Mouse (Mus musculus) midbrain, embryonic 12.5 days (tissue): ENCODE results near the gene Mthfr. TPM values are rescaled to one million over a fixed set of nuclear protein-coding genes. Genes with fewer than 3 reads are reported as not detected.

Source experiments
- ATAC-seq: fragments of 200-750 bp; cut with Nextera tagmentation; 2 replicates; pipeline ENCODE4 v1.8.0; 2017; ENCODE audit warnings: low read depth, moderate TSS enrichment, moderate library complexity; ENCODE audit not compliant: low FRiP score
- H3K27ac ChIP-seq: fragments of 300-500 bp; sonication (generic); replicated peaks from 2 replicates; pipeline ENCODE4 v1.5.1; 2016; ENCODE audit warnings: mild to moderate bottlenecking
- H3K27me3 ChIP-seq: fragments of 300-500 bp; sonication (generic); 2 replicates; pipeline ENCODE4 v1.6.1; 2016; ENCODE audit warnings: mild to moderate bottlenecking
- H3K36me3 ChIP-seq: fragments of 300-500 bp; sonication (generic); 2 replicates; pipeline ENCODE4 v1.6.1; 2016
- H3K4me1 ChIP-seq: fragments of 300-500 bp; sonication (generic); 2 replicates; pipeline ENCODE4 v1.6.1; 2016
- H3K4me2 ChIP-seq: fragments of 300-500 bp; sonication (generic); replicated peaks from 2 replicates; pipeline ENCODE4 v1.6.1; 2016; ENCODE audit warnings: mild to moderate bottlenecking, moderate library complexity
- H3K4me3 ChIP-seq: fragments of 300-500 bp; sonication (generic); 2 replicates; pipeline ENCODE4 v1.5.1; 2016; ENCODE audit warnings: mild to moderate bottlenecking
- H3K9ac ChIP-seq: fragments of 300-500 bp; sonication (generic); replicated peaks from 2 replicates; pipeline ENCODE4 v1.6.1; 2016; ENCODE audit warnings: mild to moderate bottlenecking, moderate library complexity
- H3K9me3 ChIP-seq: fragments of 300-500 bp; sonication (generic); 2 replicates; pipeline ENCODE4 v1.6.1; 2016; ENCODE audit warnings: mild to moderate bottlenecking
- WGBS: fragments of 180-500 bp; shearing (Covaris S2); methylation state at CpG from one replicate; pipeline ENCODE4 v1.1.7; 2016; 5-methylcytosine and 5-hydroxymethylcytosine counted together
- polyA plus RNA-seq: library from polyadenylated mRNA; unstranded; fragments of >200 nt; fragmentation: Nextera tagmentation; extraction: Ambion mirVana; gene quantifications from 2 replicates; pipeline ENCODE4 v1.2.1, GENCODE M21; 2016

Mthfr gene
- polyA plus RNA-seq, 1 experiment from 2014 or later: 44.5 TPM

DNA sequence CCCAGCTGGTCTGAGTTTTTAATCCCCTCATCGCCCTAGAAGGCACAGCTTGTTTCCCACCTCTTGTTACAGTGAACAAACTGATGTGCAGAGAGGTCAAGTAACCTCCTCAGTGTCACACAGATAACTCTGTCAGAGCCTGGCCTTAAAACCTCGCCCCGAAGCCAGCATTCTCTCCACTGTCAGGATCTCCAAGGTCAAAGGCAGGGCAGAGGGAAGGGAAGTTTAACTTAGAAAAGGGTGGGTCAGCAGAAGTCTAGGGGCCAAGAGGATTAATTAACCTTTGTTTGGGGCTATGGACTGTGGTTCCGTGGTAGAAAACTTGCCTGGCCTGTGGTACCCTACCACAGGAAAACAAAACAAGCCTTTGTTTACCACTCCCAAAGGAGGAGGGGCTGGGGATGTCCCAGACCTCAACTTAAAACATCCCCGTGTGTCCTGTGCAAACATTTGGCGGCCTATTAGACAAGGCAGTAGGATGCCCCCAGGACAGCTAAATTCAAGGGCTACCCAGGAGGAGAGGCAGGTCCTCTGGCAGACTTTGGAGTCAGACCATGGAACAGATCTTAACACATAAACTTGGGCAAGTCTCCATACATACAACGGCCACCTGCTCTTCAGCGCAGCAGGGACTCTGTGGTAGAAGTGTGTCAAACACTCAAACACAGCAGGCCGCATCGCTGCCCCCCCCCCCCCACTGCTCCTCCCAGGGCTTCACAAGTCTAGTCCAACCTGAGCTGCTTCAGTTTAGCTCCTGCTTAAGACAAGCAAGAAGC, 46.4 kb downstream of the Mthfr start:
- Histone ChIP-seq H3K4me1 (peaks cover 39% of the 10 kb centered on the region), H3K27ac (peak overlapping the region; percentile 1; the same call in 1 of the 2 replicates), H3K9me3 (no peaks in the 10 kb centered on the region), H3K27me3 (no peaks in the 10 kb centered on the region), H3K4me2 (no peak overlapping the region), H3K9ac (no peak overlapping the region), H3K4me3 (no peak overlapping the region), H3K36me3 (peaks cover 15% of the 10 kb centered on the region; the same call in 1 of the 2 replicates)
- 41% methylated on average over 8 of the region's 10 CpGs for WGBS
- ATAC-seq: no peak

DNA sequence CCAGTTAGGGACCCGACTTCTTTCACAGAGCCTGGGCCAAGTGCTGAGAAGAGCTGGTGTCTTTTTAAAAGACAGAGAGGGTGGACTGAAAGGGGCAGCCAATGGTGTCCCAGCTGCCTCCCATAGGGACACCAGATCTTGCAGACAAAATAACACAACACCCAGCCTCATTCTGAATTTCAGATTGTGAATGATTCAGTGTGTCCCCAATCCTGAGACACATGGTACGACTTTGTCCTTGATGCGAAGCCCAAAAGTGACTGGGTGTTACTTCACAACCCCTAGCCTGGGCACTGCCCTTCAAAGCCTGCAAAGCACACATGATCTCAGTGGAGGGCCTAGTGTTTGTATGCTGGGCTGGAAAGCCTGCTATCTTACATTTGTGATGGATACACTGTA, 47.0 kb downstream of the Mthfr start:
- Histone ChIP-seq H3K4me2 (no peak overlapping the region), H3K27me3 (no peaks in the 10 kb centered on the region), H3K9ac (no peak overlapping the region), H3K4me3 (no peak overlapping the region), H3K4me1 (peaks cover 39% of the 10 kb centered on the region), H3K36me3 (peaks cover 10% of the 10 kb centered on the region; the same call in 1 of the 2 replicates), H3K9me3 (no peaks in the 10 kb centered on the region), H3K27ac (peak overlapping the region; percentile 1; the same call in 1 of the 2 replicates)
- 80% methylated on average over 3 of the region's 3 CpGs for WGBS
- no peak for ATAC-seq

DNA sequence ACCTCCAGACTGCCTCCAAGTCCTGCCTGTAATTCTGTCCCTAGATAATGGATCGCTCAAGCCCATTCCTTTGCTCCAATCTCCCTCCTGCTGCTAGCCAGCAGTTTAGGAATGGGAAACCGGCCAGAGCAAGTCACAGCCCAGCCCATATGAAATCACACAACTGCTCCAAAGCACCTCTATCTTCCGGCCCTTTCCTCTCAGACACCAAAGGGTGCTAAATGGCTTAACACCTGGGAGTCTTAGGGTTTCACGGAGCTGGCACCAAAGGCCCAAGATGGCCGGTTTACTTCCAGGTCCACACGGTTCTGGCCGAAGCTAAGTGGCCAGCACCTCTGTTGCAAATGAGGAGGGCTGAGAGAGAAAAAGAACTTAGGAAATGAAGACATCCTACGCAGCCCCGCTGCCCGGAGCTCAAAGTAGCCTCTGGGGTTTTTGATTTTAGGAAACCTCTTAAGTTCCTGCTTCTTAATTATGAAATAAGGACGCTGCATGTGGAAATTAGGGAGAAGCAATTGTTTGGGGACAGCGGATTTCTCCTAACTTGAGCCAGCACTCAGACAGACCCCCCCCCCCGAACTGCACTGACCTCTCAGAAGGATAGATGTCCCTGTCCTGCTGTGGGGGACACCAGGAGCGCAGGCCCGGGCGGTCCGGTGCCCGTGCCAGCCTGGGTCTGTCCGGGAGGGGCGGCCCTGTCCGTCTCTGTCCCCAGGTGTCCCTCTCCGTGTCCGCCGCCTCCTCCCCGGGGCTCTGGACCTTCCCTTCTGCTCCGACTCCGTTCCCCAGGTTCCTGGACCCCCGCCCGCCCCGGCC, 48.4 kb downstream of the Mthfr start:
- Histone ChIP-seq H3K36me3 (no peaks in the 10 kb centered on the region), H3K4me2 (peak overlapping the region; percentile 79), H3K4me1 (peaks cover 39% of the 10 kb centered on the region), H3K9ac (peak overlapping the region; percentile 69), H3K9me3 (no peaks in the 10 kb centered on the region), H3K27me3 (no peaks in the 10 kb centered on the region), H3K27ac (peak overlapping the region; percentile 60; the same call in 1 of the 2 replicates), H3K4me3 (peak overlapping the region; percentile 63)
- peak; percentile 71 for ATAC-seq
- 3% methylated on average over 27 of the region's 30 CpGs for WGBS

DNA sequence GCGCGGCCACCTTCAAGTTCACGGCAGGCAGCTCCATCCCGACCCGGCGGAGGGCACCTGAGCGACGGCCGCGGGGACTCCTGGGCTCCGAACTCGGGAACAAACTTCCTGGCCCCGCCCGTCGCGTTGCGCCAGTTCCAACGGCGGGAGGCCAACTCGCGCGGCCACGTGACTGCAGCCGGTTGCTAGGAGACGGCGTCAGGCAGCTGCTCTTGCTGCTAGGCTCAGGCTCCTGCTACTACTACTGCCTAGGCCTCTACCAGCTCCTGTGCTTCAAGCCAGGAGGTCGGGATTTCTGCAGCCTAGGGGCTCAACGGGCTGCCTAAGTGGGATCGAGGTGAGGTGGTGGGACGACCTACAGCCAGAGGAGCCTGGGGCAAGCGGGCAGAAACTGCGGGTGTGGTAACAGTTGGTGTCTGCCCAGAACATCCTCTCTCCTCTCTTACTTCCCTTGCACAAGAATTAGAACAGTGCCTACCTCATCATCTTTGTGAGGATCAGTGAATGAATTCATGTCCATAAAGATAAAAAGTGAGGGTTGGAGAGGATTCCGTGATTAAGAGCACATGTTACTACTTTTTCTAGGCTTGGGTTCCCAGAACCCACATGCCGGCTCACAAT, 49.1 kb downstream of the Mthfr start, which contains the start of gene Agtrap:
Gene Agtrap (minus strand): TSS at position 125 of the 621 bp plus-strand sequence.
- H3K27ac ChIP-seq: peak within 1 kb of the TSS; percentile 60
- no peaks in the 10 kb centered on the region for H3K36me3 ChIP-seq
- 4% methylated on average over 34 of the region's 34 CpGs for WGBS
- H3K4me2 ChIP-seq: peak within 1 kb of the TSS; percentile 79
- H3K27me3 ChIP-seq: no peaks in the 10 kb centered on the region
- peaks cover 39% of the 10 kb centered on the region for H3K4me1 ChIP-seq
- H3K9me3 ChIP-seq: no peaks in the 10 kb centered on the region
- H3K9ac ChIP-seq: peak within 1 kb of the TSS; percentile 69
- H3K4me3 ChIP-seq: peak within 1 kb of the TSS; percentile 63
- peak; percentile 92 for ATAC-seq

DNA sequence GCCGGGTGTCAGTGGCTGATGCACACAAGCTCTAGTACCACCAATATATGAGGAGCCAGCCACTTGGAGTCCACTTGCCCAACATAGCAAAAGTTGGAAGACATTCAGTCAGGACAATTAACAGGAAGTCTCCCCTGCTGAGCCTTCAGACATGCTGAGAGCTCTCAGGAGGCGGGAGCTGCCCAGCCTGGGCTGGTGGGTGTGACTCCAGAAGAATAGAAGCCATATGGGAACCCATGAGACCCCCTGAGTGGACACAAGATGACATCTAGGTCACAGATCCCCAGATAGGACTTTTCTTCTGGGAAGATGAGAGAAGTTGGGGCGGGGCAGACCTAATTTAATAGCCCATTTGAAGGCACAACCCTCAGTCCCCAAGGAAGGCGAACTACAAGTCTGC, 50.3 kb downstream of the Mthfr start:
- 55% methylated on average over 4 of the region's 4 CpGs for WGBS
- Histone ChIP-seq H3K27ac (no peak overlapping the region), H3K4me3 (no peak overlapping the region), H3K9ac (no peak overlapping the region), H3K9me3 (no peaks in the 10 kb centered on the region), H3K4me1 (peaks cover 33% of the 10 kb centered on the region), H3K4me2 (no peak overlapping the region), H3K36me3 (no peaks in the 10 kb centered on the region), H3K27me3 (no peaks in the 10 kb centered on the region)
- no peak for ATAC-seq

DNA sequence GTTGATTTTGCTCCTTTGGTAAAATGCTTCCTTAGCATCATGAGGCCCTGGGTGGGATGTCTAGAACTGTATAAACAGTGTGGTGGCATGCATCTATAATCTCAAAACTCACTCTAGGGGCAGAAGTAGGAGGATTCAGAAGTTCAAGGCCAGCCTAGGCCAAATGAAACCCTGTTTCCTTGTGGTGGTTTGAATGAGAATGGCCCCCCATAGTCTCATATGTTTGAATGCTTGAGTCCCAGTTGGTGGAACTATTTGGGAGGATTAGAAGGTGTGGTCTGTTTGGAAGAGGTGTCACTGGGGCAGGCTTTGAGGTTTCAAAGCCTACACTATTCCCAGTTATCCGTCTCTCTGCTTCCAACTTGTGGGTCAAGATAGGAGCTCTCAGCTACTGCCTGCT, 52.3 kb downstream of the Mthfr start:
- H3K9ac ChIP-seq: no peak overlapping the region
- no peak for ATAC-seq
- H3K36me3 ChIP-seq: no peaks in the 10 kb centered on the region
- H3K9me3 ChIP-seq: no peaks in the 10 kb centered on the region
- no peak overlapping the region for H3K4me3 ChIP-seq
- no peak overlapping the region for H3K27ac ChIP-seq
- no peak overlapping the region for H3K4me2 ChIP-seq
- no peaks in the 10 kb centered on the region for H3K27me3 ChIP-seq
- 97% methylated on average over 1 of the region's 1 CpGs for WGBS
- peaks cover 20% of the 10 kb centered on the region for H3K4me1 ChIP-seq

DNA sequence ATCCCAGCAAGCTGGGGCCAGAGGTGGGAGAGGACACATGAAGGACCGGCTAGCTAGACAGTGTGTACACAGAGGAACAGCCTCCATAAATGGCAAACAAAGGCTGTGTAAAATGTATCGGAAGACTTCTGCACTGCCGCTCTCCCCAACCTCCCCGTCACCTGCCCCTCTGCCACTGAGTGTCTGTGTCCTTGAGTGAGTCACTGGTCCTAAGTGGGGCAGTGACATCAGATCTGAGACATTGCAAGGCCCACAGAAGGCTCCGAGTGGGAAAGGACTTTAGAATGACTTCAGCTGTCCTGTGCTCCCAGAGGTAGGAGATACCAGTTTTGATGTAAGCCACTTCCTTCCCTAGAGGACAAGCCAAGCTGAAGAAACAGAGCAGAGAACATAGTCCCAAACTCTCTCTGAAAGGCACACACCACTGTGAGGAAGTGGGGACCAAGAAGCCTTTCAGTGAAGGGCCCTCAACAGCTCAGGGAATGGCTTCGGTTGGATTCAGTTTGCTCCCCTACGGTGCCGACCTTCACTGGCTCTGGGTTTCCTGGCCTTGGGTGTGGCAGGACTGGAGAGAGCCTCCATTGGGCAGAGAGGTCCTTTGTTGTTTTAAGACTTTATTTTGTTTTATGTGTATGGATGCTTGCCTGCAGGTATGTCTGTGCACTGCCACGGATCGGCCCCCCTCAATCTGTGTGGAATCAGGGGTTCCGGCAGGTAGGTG, 53.8 kb downstream of the Mthfr start:
- Histone ChIP-seq H3K9me3 (no peaks in the 10 kb centered on the region), H3K27ac (no peak overlapping the region), H3K9ac (no peak overlapping the region), H3K4me2 (no peak overlapping the region), H3K4me1 (peaks cover 10% of the 10 kb centered on the region), H3K4me3 (no peak overlapping the region), H3K36me3 (no peaks in the 10 kb centered on the region), H3K27me3 (no peaks in the 10 kb centered on the region)
- no peak for ATAC-seq
- 90% methylated on average over 11 of the region's 11 CpGs for WGBS

DNA sequence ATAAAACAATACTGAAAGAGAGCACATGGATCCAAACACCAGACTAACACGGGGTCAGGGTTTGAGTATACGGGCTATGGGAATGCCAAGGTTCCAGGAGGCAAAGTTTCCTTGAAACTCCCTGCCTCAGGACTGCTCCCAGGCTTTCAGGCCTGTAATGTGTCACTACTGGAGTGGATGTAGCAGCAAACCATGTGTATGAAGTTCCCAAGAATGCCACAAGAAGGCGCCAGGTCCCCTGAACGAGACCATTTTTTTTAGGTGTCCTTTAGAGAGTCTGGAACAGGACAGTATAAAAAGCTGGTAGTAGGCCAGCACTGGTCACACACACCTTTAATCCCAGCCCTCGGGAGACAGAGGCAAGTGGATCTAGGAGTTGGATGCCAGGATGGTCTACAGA, 55.3 kb downstream of the Mthfr start:
- H3K9me3 ChIP-seq: no peaks in the 10 kb centered on the region
- H3K36me3 ChIP-seq: no peaks in the 10 kb centered on the region
- peaks cover 2% of the 10 kb centered on the region; the same call in 1 of the 2 replicates for H3K4me1 ChIP-seq
- H3K27ac ChIP-seq: no peak overlapping the region
- WGBS: 83% methylated on average over 5 of the region's 5 CpGs
- no peak overlapping the region for H3K9ac ChIP-seq
- ATAC-seq: no peak
- H3K4me3 ChIP-seq: no peak overlapping the region
- H3K27me3 ChIP-seq: no peaks in the 10 kb centered on the region
- no peak overlapping the region for H3K4me2 ChIP-seq

DNA sequence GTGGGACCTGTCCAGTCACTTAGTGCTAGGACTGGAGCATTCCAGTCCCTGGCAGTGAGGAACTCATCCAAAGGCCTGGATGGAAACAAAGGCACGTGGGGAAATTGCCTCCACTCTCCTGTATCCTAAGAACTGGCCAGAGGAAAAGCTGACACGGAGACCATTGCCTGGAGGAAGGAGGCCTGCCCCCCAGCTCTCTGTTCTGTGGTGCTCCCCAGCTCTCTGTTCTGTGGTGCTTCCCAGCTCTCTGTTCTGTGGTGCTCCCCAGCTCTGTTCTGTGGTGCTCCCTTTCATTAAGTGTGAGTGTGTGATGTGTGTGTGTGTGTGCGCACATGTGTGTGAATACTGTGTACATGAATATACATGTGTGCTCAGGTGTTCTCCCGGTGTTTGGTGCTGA, 56.2 kb downstream of the Mthfr start:
- 78% methylated on average over 4 of the region's 4 CpGs for WGBS
- H3K9ac ChIP-seq: no peak overlapping the region

DNA sequence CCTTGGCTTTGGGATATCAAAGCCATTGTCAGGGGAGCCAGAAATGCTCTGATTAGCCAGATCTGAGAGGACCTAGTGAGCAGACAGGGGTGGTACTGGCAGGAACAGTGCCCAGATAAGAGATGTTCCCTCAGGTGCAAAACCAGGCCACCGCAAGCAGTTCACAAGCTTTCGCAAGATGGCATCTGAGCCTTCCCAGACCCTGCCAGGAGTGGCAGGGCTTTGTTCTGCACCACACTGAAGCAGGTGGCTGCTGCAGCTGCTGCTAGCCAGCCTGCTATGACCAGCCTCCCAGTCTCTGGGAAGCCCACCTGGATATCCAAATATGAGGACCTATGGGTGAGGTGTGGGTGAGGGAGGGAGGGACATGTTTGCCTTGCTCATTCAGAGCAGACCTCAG, 59.1 kb downstream of the Mthfr start:
- Histone ChIP-seq H3K4me2 (no peak overlapping the region), H3K4me3 (no peak overlapping the region), H3K36me3 (peaks cover 14% of the 10 kb centered on the region), H3K9me3 (no peaks in the 10 kb centered on the region), H3K27ac (no peak overlapping the region), H3K4me1 (peaks cover 10% of the 10 kb centered on the region; the same call in 1 of the 2 replicates), H3K9ac (no peak overlapping the region), H3K27me3 (peaks cover 8% of the 10 kb centered on the region)
- 100% methylated on average over 2 of the region's 2 CpGs for WGBS
- no peak for ATAC-seq

More for the DNA sequence above, 56.2 kb downstream of the Mthfr start:
- Histone ChIP-seq H3K4me3 (no peak overlapping the region), H3K9me3 (no peaks in the 10 kb centered on the region), H3K4me2 (no peak overlapping the region), H3K27ac (no peak overlapping the region), H3K27me3 (no peaks in the 10 kb centered on the region), H3K36me3 (no peaks in the 10 kb centered on the region), H3K4me1 (no peaks in the 10 kb centered on the region)
- ATAC-seq: no peak

DNA sequence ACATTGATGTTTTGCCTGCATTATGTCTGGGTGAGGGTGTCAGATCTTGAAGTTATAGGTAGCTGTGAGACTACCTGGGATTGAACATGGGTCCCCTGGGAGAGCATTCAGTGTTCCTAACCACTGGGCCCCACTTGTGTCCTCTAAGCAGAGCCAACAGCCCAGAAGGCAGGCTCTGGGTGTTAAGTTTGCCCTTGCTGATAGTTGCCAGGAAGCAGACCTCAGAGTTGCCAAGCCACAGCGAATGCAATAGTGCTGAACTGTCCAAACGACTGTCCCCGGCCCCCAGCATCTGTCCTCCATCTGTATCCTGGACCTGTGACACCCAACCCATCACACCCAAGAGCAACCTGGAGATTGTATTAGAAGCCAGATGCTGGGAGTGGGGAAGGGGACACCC, 59.8 kb downstream of the Mthfr start:
- peaks cover 10% of the 10 kb centered on the region; the same call in 1 of the 2 replicates for H3K4me1 ChIP-seq
- H3K4me2 ChIP-seq: no peak overlapping the region
- no peak overlapping the region for H3K4me3 ChIP-seq
- ATAC-seq: no peak
- H3K9ac ChIP-seq: no peak overlapping the region
- WGBS: 92% methylated on average over 3 of the region's 3 CpGs
- no peaks in the 10 kb centered on the region for H3K9me3 ChIP-seq
- no peak overlapping the region for H3K27ac ChIP-seq
- peaks cover 8% of the 10 kb centered on the region for H3K27me3 ChIP-seq
- H3K36me3 ChIP-seq: peaks cover 17% of the 10 kb centered on the region
